Mouse (Mus musculus): ENCODE data around the gene Tiam1.

Tiam1 gene

GRCm38 (mm10) chr16:90143416-90143759, 181 bp downstream of the Tiam1 start:
- DNase-seq (ENCODE audit: low spot score in 2 of 2), result no peak

- DNase-seq (ENCODE audit: low spot score in 2 of 2), result peak; percentile 46 to 54
Measured at GRCm38 (mm10) chr16:90142574-90143415, 774 bp downstream of the Tiam1 start.

GRCm38 (mm10) chr16:90142247-90142573, 1.4 kb downstream of the Tiam1 start:
- no peak for DNase-seq (ENCODE audit: low spot score in 2 of 2)

GRCm38 (mm10) chr16:90141556-90141955, 2.0 kb downstream of the Tiam1 start:
- DNase-seq (ENCODE audit: low spot score in 2 of 2), result no peak

- DNase-seq (ENCODE audit: low spot score in 2 of 2), result no peak
Measured at GRCm38 (mm10) chr16:90140571-90140970, 3.0 kb downstream of the Tiam1 start.

- DNase-seq (ENCODE audit: low spot score in 2 of 2), result no peak
Measured at GRCm38 (mm10) chr16:90139696-90140095, 3.9 kb downstream of the Tiam1 start.

GRCm38 (mm10) chr16:90138151-90138550, 5.4 kb downstream of the Tiam1 start:
- DNase-seq (ENCODE audit: low spot score in 2 of 2), result peak; percentile 29 to 44

- DNase-seq (ENCODE audit: low spot score in 2 of 2), result no peak
Measured at GRCm38 (mm10) chr16:90137175-90137574, 6.4 kb downstream of the Tiam1 start.

- no peak for DNase-seq (ENCODE audit: low spot score in 2 of 2)
Measured at GRCm38 (mm10) chr16:90135580-90135979, 8.0 kb downstream of the Tiam1 start.

GRCm38 (mm10) chr16:90134351-90134750, 9.2 kb downstream of the Tiam1 start:
- no peak for DNase-seq (ENCODE audit: low spot score in 2 of 2)

- DNase-seq (ENCODE audit: low spot score in 2 of 2), result no peak
Measured at GRCm38 (mm10) chr16:90132816-90133215, 10.8 kb downstream of the Tiam1 start.

GRCm38 (mm10) chr16:90132331-90132730, 11.2 kb downstream of the Tiam1 start:
- DNase-seq (ENCODE audit: low spot score in 2 of 2), result no peak

- no peak for DNase-seq (ENCODE audit: low spot score in 2 of 2)
Measured at GRCm38 (mm10) chr16:90128817-90129587, 14.6 kb downstream of the Tiam1 start.

- DNase-seq (ENCODE audit: low spot score in 2 of 2), result no peak
Measured at GRCm38 (mm10) chr16:90128361-90128760, 15.2 kb downstream of the Tiam1 start.

- DNase-seq (ENCODE audit: low spot score in 2 of 2), result no peak
Measured at GRCm38 (mm10) chr16:90125318-90126314, 18.0 kb downstream of the Tiam1 start.

- no peak for DNase-seq (ENCODE audit: low spot score in 2 of 2)
Measured at GRCm38 (mm10) chr16:90123091-90123490, 20.5 kb downstream of the Tiam1 start.

GRCm38 (mm10) chr16:90122439-90122838, 21.1 kb downstream of the Tiam1 start:
- no peak for DNase-seq (ENCODE audit: low spot score in 2 of 2)

GRCm38 (mm10) chr16:90121799-90122198, 21.8 kb downstream of the Tiam1 start:
- no peak for DNase-seq (ENCODE audit: low spot score in 2 of 2)

- no peak for DNase-seq (ENCODE audit: low spot score in 2 of 2)
Measured at GRCm38 (mm10) chr16:90119969-90120368, 23.6 kb downstream of the Tiam1 start.

- no peak for DNase-seq (ENCODE audit: low spot score in 2 of 2)
Measured at GRCm38 (mm10) chr16:90116637-90117182, 26.9 kb downstream of the Tiam1 start.

- no peak for DNase-seq (ENCODE audit: low spot score in 2 of 2)
Measured at GRCm38 (mm10) chr16:90112577-90113155, 30.9 kb downstream of the Tiam1 start.
